In genomic region chr10:99261636-99262318, GRCm38 (mm10) we compare ENCODE assay signal across 8 mouse cellular contexts. TPM values are rescaled to one million over a fixed set of nuclear protein-coding genes. Genes with fewer than 3 reads are reported as not detected.
DNase-seq lines count a peak whose midpoint lies in the region; ATAC-seq and TF ChIP-seq lines count a peak whose summit lies in the region.

No protein-coding gene starts in this region.

- H3K9me3 ChIP-seq in E14TG2a.4 (ENCODE audit: low read length) = no peaks in the 10 kb centered on the region
- no peaks in the 10 kb centered on the region for H3K9me3 ChIP-seq in forebrain, embryonic 14.5 days (replicated peaks; ENCODE audit: control insufficient read depth, low read length)
- H3K9me3 ChIP-seq in neural tube, embryonic 15.5 days (replicated peaks) = no peaks in the 10 kb centered on the region

- peak overlapping the region; percentile 94 for H3K4me2 ChIP-seq in forebrain, embryonic 14.5 days (ENCODE audit: low read length)
- peak overlapping the region; percentile 81 for H3K4me2 ChIP-seq in neural tube, embryonic 15.5 days

- 0% methylated on average over 57 of the region's 62 CpGs for WGBS in forebrain, embryonic 14.5 days
- WGBS in lung, adult 2 months = under 1% methylated on average over 62 of the region's 62 CpGs
- WGBS in neural tube, embryonic 15.5 days = under 1% methylated on average over 55 of the region's 62 CpGs

- H3K4me1 ChIP-seq in E14TG2a.4 (replicated peaks; ENCODE audit: low read depth, low read length) = peaks cover 36% of the 10 kb centered on the region
- H3K4me1 ChIP-seq in forebrain, embryonic 14.5 days (ENCODE audit: control insufficient read depth, insufficient read depth, low read length) = peaks cover 23% of the 10 kb centered on the region
- peaks cover 4% of the 10 kb centered on the region; the same call in 1 of the 2 replicates for H3K4me1 ChIP-seq in lung, adult 2 months (ENCODE audit: control insufficient read depth, insufficient read depth, low read length)
- peaks cover 39% of the 10 kb centered on the region for H3K4me1 ChIP-seq in neural tube, embryonic 15.5 days

- H3K36me3 ChIP-seq in E14TG2a.4 (ENCODE audit: insufficient read depth, low read length) = peaks cover 14% of the 10 kb centered on the region
- no peaks in the 10 kb centered on the region for H3K36me3 ChIP-seq in forebrain, embryonic 14.5 days (ENCODE audit: control insufficient read depth, insufficient read depth, low read length)
- H3K36me3 ChIP-seq in neural tube, embryonic 15.5 days = no peaks in the 10 kb centered on the region

- ATAC-seq in forebrain, embryonic 14.5 days = peak; percentile 43
- peak; percentile 58 for ATAC-seq in neural tube, embryonic 15.5 days (ENCODE audit: low FRiP score)

- no peaks in the 10 kb centered on the region for H3K27me3 ChIP-seq in E14TG2a.4 (ENCODE audit: insufficient read depth, low read length)
- 0 out of 2 replicates have a peak, but pooled peaks cover 13% of the 10 kb centered on the region for H3K27me3 ChIP-seq in forebrain, embryonic 14.5 days (replicated peaks; ENCODE audit: control insufficient read depth, insufficient read depth, low read length)
- peaks cover 5% of the 10 kb centered on the region; the same call in 1 of the 2 replicates for H3K27me3 ChIP-seq in neural tube, embryonic 15.5 days (replicated peaks)

- peak; percentile 80; the same call in 1 of the 2 replicates for TF ChIP-seq POLR2A in lung, adult 2 months (IDR thresholded peaks at IDR 0.05; ENCODE audit: borderline replicate concordance, extremely low read depth, low read depth, low read length)

- peak overlapping the region; percentile 90 for H3K27ac ChIP-seq in forebrain, embryonic 14.5 days (ENCODE audit: low read depth, low read length)
- peak overlapping the region; percentile 92 for H3K27ac ChIP-seq in neural tube, embryonic 15.5 days (replicated peaks)

- peak overlapping the region; percentile 86 for H3K9ac ChIP-seq in forebrain, embryonic 14.5 days (ENCODE audit: low read length)
- peak overlapping the region; percentile 83 for H3K9ac ChIP-seq in neural tube, embryonic 15.5 days (replicated peaks)

- H3K4me3 ChIP-seq in E14TG2a.4 (replicated peaks; ENCODE audit: low read length) = peak overlapping the region; percentile 97
- H3K4me3 ChIP-seq in forebrain, embryonic 14.5 days (ENCODE audit: low read depth, low read length) = peak overlapping the region; percentile 62
- H3K4me3 ChIP-seq in lung, adult 2 months (replicated peaks; ENCODE audit: extremely low read depth, low read depth, low read length) = peak overlapping the region; percentile 76
- peak overlapping the region; percentile 79 for H3K4me3 ChIP-seq in neural tube, embryonic 15.5 days (replicated peaks)

- intact Hi-C loops in heart, postnatal 10 days (cut with DNase I) = loop anchor here (1.0 to 5.0 kb wide), 5 partner anchors 31 to 315 kb away; no protein-coding TSS in a partner anchor

- TF ChIP-seq CTCF in E14TG2a.4 (conservative IDR thresholded peaks at IDR 0.05; ENCODE audit: low read length) = no peak
- no peak for TF ChIP-seq CTCF in lung, adult 2 months (IDR thresholded peaks at IDR 0.05; ENCODE audit: insufficient read depth, low read length)

- DNase-seq in c-Kit-positive CD71-negative TER-119-negative erythroid progenitor cells, embryonic 14.5 days (ENCODE audit: low read depth) = peak; percentile 61
- DNase-seq in forebrain, embryonic 14.5 days (ENCODE audit: low spot score) = peak; percentile 82
- DNase-seq in heart, postnatal 10 days = peak; percentile 91 to 93
- DNase-seq in layer of hippocampus, adult 18-20 months (ENCODE audit: low spot score in 2 of 2) = peak; percentile 72 to 84
- DNase-seq in lung, adult 2 months = peak; percentile 88
- DNase-seq in testis, postnatal 10 days (ENCODE audit: low spot score) = peak; percentile 86

RNA-seq across cellular contexts. Expression of gene Dusp6, which starts 1.3 kb away (rescaled TPM):
- polyA plus RNA-seq in forebrain, embryonic 14.5 days (2014; fragmentation: Nextera tagmentation; extraction: Ambion mirVana) = 34.1 and 40.1 TPM in 2 replicates
- 10 to 100 TPM; 29.2 to 38.3 TPM for total RNA-seq in heart, postnatal 10 days (2021)
- 10 to 100 TPM; 80.3 to 83.0 TPM for total RNA-seq in layer of hippocampus, adult 18-20 months (2021)
- polyA plus RNA-seq in lung, adult 2 months (2012; rRNA removed) = 81.2 and 85.4 TPM in 2 replicates
- 28.2 and 31.5 TPM in 2 replicates for polyA plus RNA-seq in neural tube, embryonic 15.5 days (2015; fragmentation: Nextera tagmentation; extraction: Ambion mirVana)

Comparison
In these comparisons a context has a peak if more than half of its experiments do, and no peak if none do; other contexts are left out.
1. Peak in every context shown above with its lines: DNase-seq, ATAC-seq, H3K4me3 ChIP-seq and H3K27ac ChIP-seq.